Mouse (Mus musculus): ENCODE results near the gene Limch1. TPM values are rescaled to one million over a fixed set of nuclear protein-coding genes. Genes with fewer than 3 reads are reported as not detected.

Limch1 gene
- polyA plus RNA-seq, 1 experiment from 2014 or later, result 61.9 TPM

GRCm38 (mm10) chr5:66814674-66815073 is 69.0 kb downstream of the Limch1 start:
- H3K4me1 ChIP-seq, result 0 out of 2 replicates have a peak, but pooled peaks cover 5% of the 10 kb centered on the region
- H3K9me3 ChIP-seq, result no peaks in the 10 kb centered on the region
- ATAC-seq (ENCODE audit: insufficient number of reproducible peaks, insufficient read depth, low FRiP score, low TSS enrichment), result no peak
- H3K27ac ChIP-seq, result no peak overlapping the region
- H3K4me2 ChIP-seq (replicated peaks), result no peak overlapping the region
- H3K27me3 ChIP-seq, result no peaks in the 10 kb centered on the region
- 88% methylated on average over 3 of the region's 3 CpGs for WGBS
- H3K9ac ChIP-seq, result no peak overlapping the region
- no peaks in the 10 kb centered on the region for H3K36me3 ChIP-seq
- no peak overlapping the region for H3K4me3 ChIP-seq

- ATAC-seq (ENCODE audit: insufficient number of reproducible peaks, insufficient read depth, low FRiP score, low TSS enrichment), result no peak
- H3K27ac ChIP-seq, result no peak overlapping the region
Observed at GRCm38 (mm10) chr5:66815877-66816276, 70.2 kb downstream of the Limch1 start.

GRCm38 (mm10) chr5:66816751-66817150 is 71.1 kb downstream of the Limch1 start:
- Histone ChIP-seq H3K9ac (no peak overlapping the region), H3K4me3 (no peak overlapping the region), H3K9me3 (no peaks in the 10 kb centered on the region), H3K27ac (no peak overlapping the region; the same call in 1 of the 2 replicates), H3K27me3 (no peaks in the 10 kb centered on the region), H3K36me3 (no peaks in the 10 kb centered on the region), H3K4me1 (0 out of 2 replicates have a peak, but pooled peaks cover 10% of the 10 kb centered on the region), H3K4me2 (replicated peaks) (peak overlapping the region; percentile 20)
- WGBS, result 49% methylated on average over 18 of the region's 18 CpGs
- no peak for ATAC-seq (ENCODE audit: insufficient number of reproducible peaks, insufficient read depth, low FRiP score, low TSS enrichment)

More at GRCm38 (mm10) chr5:66815877-66816276, 70.2 kb downstream of the Limch1 start:
- H3K9ac ChIP-seq, result no peak overlapping the region
- H3K4me1 ChIP-seq, result 0 out of 2 replicates have a peak, but pooled peaks cover 10% of the 10 kb centered on the region
- no peak overlapping the region for H3K4me2 ChIP-seq (replicated peaks)
- H3K27me3 ChIP-seq, result no peaks in the 10 kb centered on the region
- no peaks in the 10 kb centered on the region for H3K36me3 ChIP-seq
- H3K9me3 ChIP-seq, result no peaks in the 10 kb centered on the region
- 28% methylated on average over 6 of the region's 6 CpGs for WGBS
- H3K4me3 ChIP-seq, result no peak overlapping the region

- H3K4me3 ChIP-seq, result no peak overlapping the region
- no peaks in the 10 kb centered on the region for H3K9me3 ChIP-seq
- WGBS, result 95% methylated on average over 8 of the region's 8 CpGs
- peak overlapping the region; percentile 20; the same call in 1 of the 2 replicates for H3K4me2 ChIP-seq (replicated peaks)
- H3K36me3 ChIP-seq, result no peaks in the 10 kb centered on the region
- no peaks in the 10 kb centered on the region for H3K27me3 ChIP-seq
- H3K9ac ChIP-seq, result no peak overlapping the region
- 0 out of 2 replicates have a peak, but pooled peaks cover 10% of the 10 kb centered on the region for H3K4me1 ChIP-seq
- ATAC-seq (ENCODE audit: insufficient number of reproducible peaks, insufficient read depth, low FRiP score, low TSS enrichment), result no peak
- no peak overlapping the region for H3K27ac ChIP-seq
Observed at GRCm38 (mm10) chr5:66817184-66817956, 71.7 kb downstream of the Limch1 start.

DNA sequence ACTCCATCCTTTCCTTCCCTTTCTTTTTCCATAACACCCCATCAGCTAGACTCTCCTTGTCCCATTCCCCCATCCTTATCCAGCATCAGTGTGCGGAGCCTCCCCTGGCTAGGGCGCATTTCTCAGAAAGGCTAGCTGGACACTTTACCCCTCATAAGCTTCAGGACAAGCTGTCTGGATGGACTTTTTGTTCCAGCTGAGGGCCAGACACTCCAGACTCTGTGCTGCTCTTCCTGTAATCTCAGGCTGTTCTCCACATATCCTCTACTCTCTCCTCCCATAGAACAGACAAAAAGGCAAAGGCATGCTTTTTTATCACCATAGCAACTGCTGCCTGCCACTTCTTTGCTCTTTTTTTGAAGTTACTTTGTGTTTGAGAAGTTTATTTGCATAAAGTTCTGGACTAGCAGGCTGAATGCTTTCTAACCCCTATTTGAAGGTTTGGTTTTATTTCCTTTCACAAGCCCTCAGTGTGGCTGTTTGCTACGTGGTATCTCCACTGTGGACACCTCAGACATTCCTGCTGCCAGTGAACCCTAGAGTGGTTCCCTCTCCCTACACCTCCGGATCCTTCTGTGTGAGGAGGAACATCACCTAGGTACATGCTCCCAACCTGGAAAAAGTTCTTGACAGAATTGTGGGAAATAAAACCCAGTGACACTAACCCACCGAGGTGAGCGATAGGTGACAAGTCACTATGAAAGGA is 77.0 kb downstream of the Limch1 start:
- Histone ChIP-seq H3K9ac (no peak overlapping the region), H3K27me3 (no peaks in the 10 kb centered on the region), H3K4me1 (0 out of 2 replicates have a peak, but pooled peaks cover 6% of the 10 kb centered on the region), H3K27ac (no peak overlapping the region; the same call in 1 of the 2 replicates), H3K36me3 (no peaks in the 10 kb centered on the region), H3K4me3 (no peak overlapping the region), H3K9me3 (no peaks in the 10 kb centered on the region), H3K4me2 (replicated peaks) (no peak overlapping the region)
- 93% methylated on average over 6 of the region's 6 CpGs for WGBS
- no peak for ATAC-seq (ENCODE audit: insufficient number of reproducible peaks, insufficient read depth, low FRiP score, low TSS enrichment)

GRCm38 (mm10) chr5:66825586-66825985 is 80.0 kb downstream of the Limch1 start:
- Histone ChIP-seq H3K9me3 (no peaks in the 10 kb centered on the region), H3K27ac (no peak overlapping the region), H3K36me3 (no peaks in the 10 kb centered on the region), H3K4me2 (replicated peaks) (no peak overlapping the region), H3K9ac (no peak overlapping the region), H3K4me1 (no peaks in the 10 kb centered on the region), H3K4me3 (no peak overlapping the region), H3K27me3 (no peaks in the 10 kb centered on the region)
- ATAC-seq (ENCODE audit: insufficient number of reproducible peaks, insufficient read depth, low FRiP score, low TSS enrichment), result no peak
- WGBS, result 88% methylated on average over 4 of the region's 4 CpGs

DNA sequence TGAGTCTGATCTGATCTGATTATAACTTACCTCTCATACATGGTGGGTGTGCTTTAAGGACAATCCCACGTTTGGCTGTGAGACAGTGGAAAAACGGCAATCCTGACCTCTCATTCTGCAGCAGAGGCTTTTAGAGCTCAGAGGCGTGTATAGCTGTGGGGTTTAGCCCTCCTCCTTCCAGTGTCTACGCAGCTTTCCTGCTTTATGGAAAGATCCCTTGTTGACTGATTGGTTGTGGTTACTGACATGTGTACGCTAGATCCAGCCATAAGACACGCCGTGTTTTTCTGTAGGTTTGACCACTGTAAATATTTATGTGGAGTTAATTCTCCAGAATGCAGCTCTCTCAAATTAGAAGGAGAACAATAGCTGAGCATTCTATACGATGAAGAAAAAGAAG is 81.2 kb downstream of the Limch1 start:
- H3K27me3 ChIP-seq, result no peaks in the 10 kb centered on the region
- ATAC-seq (ENCODE audit: insufficient number of reproducible peaks, insufficient read depth, low FRiP score, low TSS enrichment), result no peak
- no peak overlapping the region for H3K9ac ChIP-seq
- no peaks in the 10 kb centered on the region for H3K4me1 ChIP-seq
- no peak overlapping the region for H3K4me3 ChIP-seq
- no peak overlapping the region for H3K27ac ChIP-seq
- H3K36me3 ChIP-seq, result no peaks in the 10 kb centered on the region
- 71% methylated on average over 8 of the region's 8 CpGs for WGBS
- no peaks in the 10 kb centered on the region for H3K9me3 ChIP-seq
- no peak overlapping the region for H3K4me2 ChIP-seq (replicated peaks)

GRCm38 (mm10) chr5:66829505-66829904 is 83.9 kb downstream of the Limch1 start:
- Histone ChIP-seq H3K4me3 (no peak overlapping the region), H3K4me1 (no peaks in the 10 kb centered on the region), H3K36me3 (no peaks in the 10 kb centered on the region), H3K9me3 (no peaks in the 10 kb centered on the region), H3K9ac (no peak overlapping the region), H3K4me2 (replicated peaks) (no peak overlapping the region), H3K27ac (no peak overlapping the region), H3K27me3 (no peaks in the 10 kb centered on the region)
- no peak for ATAC-seq (ENCODE audit: insufficient number of reproducible peaks, insufficient read depth, low FRiP score, low TSS enrichment)
- 83% methylated on average over 5 of the region's 5 CpGs for WGBS

- Histone ChIP-seq H3K4me2 (replicated peaks) (no peak overlapping the region), H3K27ac (no peak overlapping the region), H3K4me3 (no peak overlapping the region), H3K9me3 (no peaks in the 10 kb centered on the region), H3K9ac (no peak overlapping the region), H3K36me3 (no peaks in the 10 kb centered on the region), H3K27me3 (no peaks in the 10 kb centered on the region), H3K4me1 (no peaks in the 10 kb centered on the region)
- WGBS, result 91% methylated on average over 10 of the region's 10 CpGs
- no peak for ATAC-seq (ENCODE audit: insufficient number of reproducible peaks, insufficient read depth, low FRiP score, low TSS enrichment)
Observed at GRCm38 (mm10) chr5:66830206-66830605, 84.6 kb downstream of the Limch1 start.

DNA sequence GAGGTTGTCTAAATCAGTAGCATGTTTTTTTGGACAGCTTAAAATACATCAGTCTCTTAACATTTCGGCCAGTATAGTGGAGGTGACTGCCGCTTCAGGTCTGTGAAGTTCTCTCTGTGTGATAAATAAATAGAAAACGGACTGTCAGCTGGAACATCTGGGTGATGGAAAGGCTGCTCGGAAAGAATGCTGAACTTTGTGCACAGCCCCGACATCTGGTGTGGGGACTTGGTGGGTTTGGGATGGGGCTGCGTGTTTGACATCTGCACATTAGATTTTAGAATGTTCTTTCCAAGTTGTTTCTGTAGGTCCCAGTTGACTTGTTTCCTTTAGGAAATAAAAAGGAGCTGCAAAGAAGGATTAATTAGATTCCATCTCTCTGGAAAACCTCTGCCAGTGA is 89.1 kb downstream of the Limch1 start:
- no peak for ATAC-seq (ENCODE audit: insufficient number of reproducible peaks, insufficient read depth, low FRiP score, low TSS enrichment)
- WGBS, result 49% methylated on average over 6 of the region's 6 CpGs
- Histone ChIP-seq H3K27ac (no peak overlapping the region), H3K9me3 (no peaks in the 10 kb centered on the region), H3K4me2 (replicated peaks) (no peak overlapping the region), H3K4me1 (no peaks in the 10 kb centered on the region), H3K36me3 (no peaks in the 10 kb centered on the region), H3K9ac (no peak overlapping the region), H3K27me3 (no peaks in the 10 kb centered on the region), H3K4me3 (no peak overlapping the region)

DNA sequence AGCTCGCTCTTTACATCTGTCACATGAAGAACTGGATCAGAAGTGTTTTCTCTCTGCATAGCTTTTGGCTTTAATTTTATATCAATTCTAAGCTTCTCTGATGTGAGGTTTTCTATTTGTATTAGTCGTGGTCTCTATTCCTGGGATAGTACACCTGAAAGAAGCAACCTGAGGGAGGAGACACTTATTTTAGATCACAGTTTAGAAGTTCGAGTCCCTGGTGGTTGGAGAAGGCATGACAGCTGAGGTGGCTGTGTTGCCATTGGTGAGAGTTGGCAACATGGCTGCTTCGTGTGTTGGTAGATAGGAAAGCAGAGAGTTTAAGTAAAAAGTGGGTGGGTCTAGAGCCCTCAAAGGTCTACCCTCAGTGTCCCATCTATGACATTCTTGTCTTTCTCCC is 91.3 kb downstream of the Limch1 start:
- no peak overlapping the region for H3K4me2 ChIP-seq (replicated peaks)
- no peak overlapping the region for H3K9ac ChIP-seq
- H3K27me3 ChIP-seq, result no peaks in the 10 kb centered on the region
- no peaks in the 10 kb centered on the region for H3K9me3 ChIP-seq
- no peak overlapping the region for H3K27ac ChIP-seq
- ATAC-seq (ENCODE audit: insufficient number of reproducible peaks, insufficient read depth, low FRiP score, low TSS enrichment), result no peak
- no peaks in the 10 kb centered on the region for H3K4me1 ChIP-seq
- H3K4me3 ChIP-seq, result no peak overlapping the region
- 86% methylated on average over 4 of the region's 4 CpGs for WGBS
- no peaks in the 10 kb centered on the region for H3K36me3 ChIP-seq

DNA sequence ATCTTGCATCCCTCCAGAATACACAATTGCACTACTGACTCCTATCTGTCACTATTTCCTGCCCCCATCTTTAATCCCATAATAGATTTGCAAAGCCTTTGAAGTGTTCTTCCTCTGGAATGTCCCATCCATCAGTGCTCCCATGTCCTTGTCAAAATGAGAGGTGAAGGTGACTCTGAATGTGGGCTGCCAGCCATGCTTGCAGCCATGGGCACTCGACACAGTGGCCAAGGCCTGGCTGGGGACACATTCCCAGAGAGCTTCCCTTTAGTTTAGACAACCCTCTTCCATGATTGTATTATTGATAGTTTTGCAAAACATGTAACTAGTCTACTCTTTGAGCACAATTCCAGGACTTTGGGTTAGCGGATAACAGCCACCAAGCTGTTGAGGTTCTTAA is 96.3 kb downstream of the Limch1 start:
- Histone ChIP-seq H3K9ac (no peak overlapping the region), H3K4me1 (no peaks in the 10 kb centered on the region), H3K4me2 (replicated peaks) (no peak overlapping the region), H3K9me3 (no peaks in the 10 kb centered on the region), H3K27me3 (no peaks in the 10 kb centered on the region), H3K36me3 (no peaks in the 10 kb centered on the region), H3K4me3 (no peak overlapping the region), H3K27ac (no peak overlapping the region)
- ATAC-seq (ENCODE audit: insufficient number of reproducible peaks, insufficient read depth, low FRiP score, low TSS enrichment), result no peak
- 85% methylated on average over 2 of the region's 2 CpGs for WGBS

All from embryonic facial prominence, embryonic 12.5 days (tissue).